Mouse (Mus musculus) megakaryocyte progenitor cell, adult 5-6 weeks (primary cell): Measurements from ENCODE around the gene Phtf2. TPM values are rescaled to one million over a fixed set of nuclear protein-coding genes. Genes with fewer than 3 reads are reported as not detected.

Source experiments
- total RNA-seq, 2 experiments: library from RNA; stranded (forward) in 1 of 2; stranded (reverse) in 1 of 2; fragments of 157-497, 149-512 nt in 1 of 2; fragments of 200-1000 nt in 1 of 2; gene quantifications; 2 replicates each; pipeline versions ENCODE4 v1.2.3 to v1.2.4; 2015 to 2017

Phtf2 gene
- total RNA-seq, 2 experiments from 2014 or later = 10.0 to 15.2 TPM

Other genes starting within 250 kb of the Phtf2 start
- gene Tmem60, start 67 bp upstream of the Phtf2 start, total RNA-seq (2015) = 29.5 and 34.9 TPM in 2 replicates
- gene Tmem60, start 67 bp upstream of the Phtf2 start, total RNA-seq (2017) = 12.6 and 14.0 TPM in 2 replicates
- gene Rsbn1l, start 74.3 kb upstream of the Phtf2 start, total RNA-seq (2015) = 30.6 and 33.0 TPM in 2 replicates
- gene Rsbn1l, start 74.3 kb upstream of the Phtf2 start, total RNA-seq (2017) = 16.8 and 39.3 TPM in 2 replicates
- gene Ptpn12, start 173.8 kb upstream of the Phtf2 start, total RNA-seq (2015) = 63.4 and 71.3 TPM in 2 replicates
- 24.4 and 25.0 TPM in 2 replicates for gene Ptpn12, start 173.8 kb upstream of the Phtf2 start, total RNA-seq (2017)